Mouse (Mus musculus) MEL-GATA-1-ER (cell line): ENCODE data around the gene Rnf213.
A peak's percentile ranks its signal among the peaks of the same experiment; 100 is the strongest.

Source experiments
- DNase-seq: peaks from one replicate; pipeline ENCODE4 v3.0.0-alpha.2; 2012; ENCODE audit warnings: low read depth; ENCODE audit errors: extremely low read depth

The Rnf213 gene

GRCm38 (mm10) chr11:119390271-119391231 lies 2.3 kb upstream of the Rnf213 start:
- no peak for DNase-seq

GRCm38 (mm10) chr11:119391386-119392000 lies 1.4 kb upstream of the Rnf213 start:
- DNase-seq = peak; percentile 66

- no peak for DNase-seq
Measured at GRCm38 (mm10) chr11:119392001-119392614, 792 bp upstream of the Rnf213 start.

GRCm38 (mm10) chr11:119393483-119393804 lies 544 bp downstream of the Rnf213 start:
- no peak for DNase-seq

GRCm38 (mm10) chr11:119394210-119394609 lies 1.3 kb downstream of the Rnf213 start:
- DNase-seq = no peak

- DNase-seq = no peak
Measured at GRCm38 (mm10) chr11:119395394-119395793, 2.5 kb downstream of the Rnf213 start.

- no peak for DNase-seq
Measured at GRCm38 (mm10) chr11:119395931-119396330, 3.0 kb downstream of the Rnf213 start.

- no peak for DNase-seq
Measured at GRCm38 (mm10) chr11:119396461-119396860, 3.6 kb downstream of the Rnf213 start.

GRCm38 (mm10) chr11:119402501-119403160 lies 9.7 kb downstream of the Rnf213 start:
- DNase-seq = no peak

GRCm38 (mm10) chr11:119404627-119405026 lies 11.7 kb downstream of the Rnf213 start:
- peak; percentile 46 for DNase-seq

- DNase-seq = no peak
Measured at GRCm38 (mm10) chr11:119407381-119407780, 14.5 kb downstream of the Rnf213 start.

- DNase-seq = no peak
Measured at GRCm38 (mm10) chr11:119407977-119408376, 15.1 kb downstream of the Rnf213 start.

GRCm38 (mm10) chr11:119419327-119420118 lies 26.6 kb downstream of the Rnf213 start:
- DNase-seq = no peak

GRCm38 (mm10) chr11:119420426-119420825 lies 27.5 kb downstream of the Rnf213 start:
- no peak for DNase-seq

GRCm38 (mm10) chr11:119427431-119427830 lies 34.5 kb downstream of the Rnf213 start:
- DNase-seq = no peak

- DNase-seq = no peak
Measured at GRCm38 (mm10) chr11:119427986-119428385, 35.1 kb downstream of the Rnf213 start.

GRCm38 (mm10) chr11:119428649-119429136 lies 35.8 kb downstream of the Rnf213 start:
- DNase-seq = peak; percentile 58

GRCm38 (mm10) chr11:119431516-119431915 lies 38.6 kb downstream of the Rnf213 start:
- no peak for DNase-seq

GRCm38 (mm10) chr11:119432706-119433105 lies 39.8 kb downstream of the Rnf213 start:
- DNase-seq = peak; percentile 66

GRCm38 (mm10) chr11:119434316-119434715 lies 41.4 kb downstream of the Rnf213 start:
- no peak for DNase-seq
